Mouse (Mus musculus) ES-Bruce4 (cell line): ENCODE results near the gene Rap1gap2.

ENCODE experiments used
- CTCF ChIP-seq: IDR thresholded peaks from one replicate; pipeline ENCODE4 v1.8.1; 2011; ENCODE audit warnings: low read depth, low read length
- EP300 ChIP-seq: IDR thresholded peaks from 2 replicates; pipeline ENCODE4 v1.6.1; 2011; ENCODE audit warnings: low read depth, low read length; ENCODE audit not compliant: insufficient read depth
- POLR2A ChIP-seq: IDR thresholded peaks from one replicate; pipeline ENCODE4 v1.8.1; 2011; ENCODE audit warnings: low read length; ENCODE audit not compliant: insufficient read depth

GRCm38 (mm10) chr11:74592246-74592645 lies 18.5 kb downstream of the Rap1gap2 start:
- TF ChIP-seq CTCF (no peak), POLR2A (no peak), EP300 (no peak)
